Mouse (Mus musculus) myocyte (in vitro differentiated cells): ENCODE measurements around the gene Tmem26. TPM values are rescaled to one million over a fixed set of nuclear protein-coding genes. Genes with fewer than 3 reads are reported as not detected.

Source experiments
- H3K27me3 ChIP-seq: one replicate; pipeline ENCODE4 v1.6.1; 2011; ENCODE audit not compliant: control insufficient read depth, insufficient read depth, insufficient read length
- H3K36me3 ChIP-seq: one replicate; pipeline ENCODE4 v1.6.1; 2011; ENCODE audit not compliant: control insufficient read depth, insufficient read depth
- H3K4me2 ChIP-seq: one replicate; pipeline ENCODE4 v1.6.1; 2011; ENCODE audit warnings: low read depth, control low read depth
- H3K4me3 ChIP-seq: one replicate; pipeline ENCODE4 v1.5.1; 2011; ENCODE audit warnings: mild to moderate bottlenecking, control low read depth, moderate library complexity
- H3K79me2 ChIP-seq: one replicate; pipeline ENCODE4 v1.6.1; 2011; ENCODE audit not compliant: control insufficient read depth, insufficient read depth
- H3ac ChIP-seq: one replicate; pipeline ENCODE4 v1.6.1; 2011; ENCODE audit not compliant: control insufficient read depth, insufficient read length
- CEBPB ChIP-seq: IDR thresholded peaks from 2 replicates; pipeline ENCODE4 v1.6.1; 2011; ENCODE audit warnings: mild to moderate bottlenecking, moderate library complexity; ENCODE audit not compliant: poor library complexity, insufficient read depth, severe bottlenecking
- E2F4 ChIP-seq: IDR thresholded peaks from one replicate; pipeline ENCODE4 v1.6.1; 2011; ENCODE audit warnings: mild to moderate bottlenecking, control low read depth, moderate library complexity; ENCODE audit not compliant: insufficient read depth
- MAX ChIP-seq: IDR thresholded peaks from one replicate; pipeline ENCODE4 v1.6.1; 2011; ENCODE audit warnings: low read depth, mild to moderate bottlenecking, control low read depth
- MYOD1 ChIP-seq, 3 experiments: IDR thresholded peaks; one replicate each; pipeline ENCODE4 v1.6.1; 2011; ENCODE audit warnings: control low read depth in 2 of 3, low read depth in 2 of 3, mild to moderate bottlenecking in 2 of 3, moderate library complexity in 1 of 3; ENCODE audit not compliant: insufficient read length in 2 of 3, control insufficient read depth in 1 of 3
- MYOG ChIP-seq, 3 experiments: IDR thresholded peaks; one replicate each; pipeline ENCODE4 v1.6.1; 2011; ENCODE audit warnings: control low read depth in 2 of 3, low read depth in 2 of 3, mild to moderate bottlenecking in 2 of 3; ENCODE audit not compliant: insufficient read length in 2 of 3, control insufficient read depth in 1 of 3, insufficient read depth in 1 of 3
- POLR2A ChIP-seq: IDR thresholded peaks from one replicate; pipeline ENCODE4 v1.6.1; 2011; ENCODE audit warnings: low read depth, mild to moderate bottlenecking, control low read depth, moderate library complexity; ENCODE audit not compliant: insufficient read length
- POLR2AphosphoS2 ChIP-seq: IDR thresholded peaks from one replicate; pipeline ENCODE4 v1.6.1; 2011; ENCODE audit warnings: low read depth, control low read depth; ENCODE audit not compliant: insufficient read length
- REST ChIP-seq: IDR thresholded peaks from one replicate; pipeline ENCODE4 v1.6.1; 2011; ENCODE audit warnings: mild to moderate bottlenecking, control low read depth, moderate library complexity; ENCODE audit not compliant: insufficient read depth, insufficient read length
- polyA plus RNA-seq: library from polyadenylated mRNA; unstranded; fragments of >200 nt; fragmentation: generic; extraction: Trizol; gene quantifications from one replicate; pipeline ENCODE4 v1.2.1, GENCODE M21; 2012; ENCODE audit warnings: missing spikeins

Gene Tmem26
- polyA plus RNA-seq, 1 experiment, result not detected

- Histone ChIP-seq H3K4me3 (no peak overlapping the region), H3ac (no peak overlapping the region), H3K79me2 (no peaks in the 10 kb centered on the region), H3K27me3 (no peaks in the 10 kb centered on the region), H3K36me3 (no peaks in the 10 kb centered on the region), H3K4me2 (no peak overlapping the region)
- TF ChIP-seq CEBPB (no peak), REST (no peak), MYOG (IDR thresholded peaks at IDR 0.05; ENCODE audit: control insufficient read depth in 1 of 3, insufficient read depth in 1 of 3, insufficient read length in 2 of 3, low read depth in 2 of 3) (no peak), POLR2AphosphoS2 (no peak), MAX (no peak), POLR2A (no peak)
Observed at GRCm38 (mm10) chr10:68818065-68818759, 94.8 kb downstream of the Tmem26 start.

- peak in 2 of 3 experiments; percentile 72 to 85 for TF ChIP-seq MYOD1 (IDR thresholded peaks at IDR 0.05; ENCODE audit: control insufficient read depth in 1 of 3, insufficient read length in 2 of 3, low read depth in 2 of 3)
- TF ChIP-seq E2F4, result no peak
- TF ChIP-seq CEBPB, result peak; percentile 13; the same call in 1 of the 2 replicates
- H3ac ChIP-seq, result no peak overlapping the region
- H3K36me3 ChIP-seq, result no peaks in the 10 kb centered on the region
- H3K79me2 ChIP-seq, result no peaks in the 10 kb centered on the region
- H3K4me3 ChIP-seq, result no peak overlapping the region
- no peaks in the 10 kb centered on the region for H3K27me3 ChIP-seq
- H3K4me2 ChIP-seq, result no peak overlapping the region
Observed at GRCm38 (mm10) chr10:68824519-68824918, 101.1 kb downstream of the Tmem26 start.

Other genes starting within 250 kb of the Tmem26 start
- not detected for gene Cabcoco1, start 181.8 kb upstream of the Tmem26 start, polyA plus RNA-seq